ENCODE assay signal across 9 mouse cellular contexts in the genomic region with DNA sequence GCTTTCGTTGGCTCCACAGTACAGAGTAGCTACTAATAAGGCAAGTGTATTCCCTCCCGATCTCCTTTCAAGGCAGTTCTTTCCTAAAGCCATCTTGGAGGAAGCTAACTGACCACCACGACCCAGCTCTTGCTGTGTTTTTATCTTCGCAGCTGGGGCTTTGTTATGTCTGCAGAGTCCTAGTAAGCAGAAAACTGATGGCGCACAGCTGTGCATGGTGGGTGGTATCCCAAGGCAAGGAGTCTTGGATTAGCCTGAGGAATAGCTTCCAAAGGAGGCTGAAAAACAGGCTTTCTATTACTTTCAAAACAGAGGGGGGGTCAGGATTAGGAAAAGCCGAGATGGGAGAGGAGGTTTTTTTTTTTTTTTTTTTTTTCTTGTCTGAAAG. TPM values are rescaled to one million over a fixed set of nuclear protein-coding genes. Genes with fewer than 3 reads are reported as not detected.
DNase-seq lines count a peak whose midpoint lies in the region; ATAC-seq lines count a peak whose summit lies in the region.
"Had no signal": no experiment of that assay in that cellular context is flagged by ENCODE, and none has a peak within 500 bp of the region (broad histone marks: within the 10 kb centered on the region; RNA-seq: fewer than 3 reads in every experiment).

No protein-coding gene starts in this region.

- no peak overlapping the region for H3K9ac ChIP-seq in embryonic facial prominence, embryonic 14.5 days (ENCODE audit: low read depth, low read length)
- no peak overlapping the region for H3K9ac ChIP-seq in intestine, embryonic 14.5 days (ENCODE audit: low read length)
- no peak overlapping the region for H3K9ac ChIP-seq in midbrain, embryonic 13.5 days (replicated peaks)

- peak; percentile 71; the same call in 1 of the 2 replicates for ATAC-seq in embryonic facial prominence, embryonic 14.5 days (ENCODE audit: low read depth)
- ATAC-seq in intestine, embryonic 14.5 days (replicated peaks; ENCODE audit: low FRiP score, low TSS enrichment, low read depth) = peak; percentile 70
- no peak for ATAC-seq in midbrain, embryonic 13.5 days
- no peak for ATAC-seq in monocyte, adult 5-6 weeks (replicated peaks; ENCODE audit: insufficient number of reproducible peaks, low FRiP score, low TSS enrichment, poor library complexity, severe bottlenecking)

- H3K4me3 ChIP-seq in embryonic facial prominence, embryonic 14.5 days (ENCODE audit: low read depth, low read length) = no peak overlapping the region
- H3K4me3 ChIP-seq in intestine, embryonic 14.5 days (ENCODE audit: low read depth, low read length) = no peak overlapping the region
- no peak overlapping the region for H3K4me3 ChIP-seq in midbrain, embryonic 13.5 days (replicated peaks)
- H3K4me3 ChIP-seq: erythroblast, embryonic 14.5 days had no signal

- H3K9me3 ChIP-seq in embryonic facial prominence, embryonic 14.5 days (ENCODE audit: control insufficient read depth, low read length) = no peaks in the 10 kb centered on the region
- H3K9me3 ChIP-seq in intestine, embryonic 14.5 days (ENCODE audit: control insufficient read depth, low read length) = no peaks in the 10 kb centered on the region
- no peaks in the 10 kb centered on the region for H3K9me3 ChIP-seq in midbrain, embryonic 13.5 days

- H3K27ac ChIP-seq in embryonic facial prominence, embryonic 14.5 days (replicated peaks; ENCODE audit: low read depth, low read length) = peak overlapping the region; percentile 72
- peak overlapping the region; percentile 62 for H3K27ac ChIP-seq in intestine, embryonic 14.5 days (ENCODE audit: low read depth)
- no peak overlapping the region for H3K27ac ChIP-seq in midbrain, embryonic 13.5 days

- peak overlapping the region; percentile 26 for H3K4me2 ChIP-seq in embryonic facial prominence, embryonic 14.5 days (ENCODE audit: low read depth, low read length)
- peak overlapping the region; percentile 20 for H3K4me2 ChIP-seq in intestine, embryonic 14.5 days (ENCODE audit: low read length)
- peak overlapping the region; percentile 21; the same call in 1 of the 2 replicates for H3K4me2 ChIP-seq in midbrain, embryonic 13.5 days (replicated peaks)

- DNase-seq in kidney, adult 11 months = peak; percentile 30
- no peak for DNase-seq in kidney, adult 9 months
- peak; percentile 84 for DNase-seq in embryonic facial prominence, embryonic 14.5 days (ENCODE audit: low spot score)
- peak; percentile 82 for DNase-seq in intestine, embryonic 14.5 days (ENCODE audit: low spot score)
- DNase-seq in natural killer cell, adult 2 months (ENCODE audit: low spot score in 2 of 2) = no peak
- DNase-seq in cerebellum, postnatal 4 days (ENCODE audit: low spot score in 2 of 2) = no peak

- 16% methylated on average over 6 of the region's 6 CpGs for WGBS in embryonic facial prominence, embryonic 14.5 days
- 17% methylated on average over 6 of the region's 6 CpGs for WGBS in intestine, embryonic 14.5 days
- 4% methylated on average over 6 of the region's 6 CpGs for WGBS in midbrain, embryonic 13.5 days

- no peaks in the 10 kb centered on the region for H3K36me3 ChIP-seq in embryonic facial prominence, embryonic 14.5 days (ENCODE audit: control insufficient read depth, insufficient read depth, low read length)
- no peaks in the 10 kb centered on the region for H3K36me3 ChIP-seq in intestine, embryonic 14.5 days (ENCODE audit: control insufficient read depth, insufficient read depth, low read length)
- no peaks in the 10 kb centered on the region for H3K36me3 ChIP-seq in midbrain, embryonic 13.5 days

- H3K4me1 ChIP-seq in embryonic facial prominence, embryonic 14.5 days (ENCODE audit: control insufficient read depth, insufficient read depth, low read length) = peaks cover 40% of the 10 kb centered on the region
- H3K4me1 ChIP-seq in intestine, embryonic 14.5 days (replicated peaks; ENCODE audit: control insufficient read depth, insufficient read depth, low read length) = peaks cover 33% of the 10 kb centered on the region
- H3K4me1 ChIP-seq in midbrain, embryonic 13.5 days (replicated peaks) = peaks cover 7% of the 10 kb centered on the region; the same call in 1 of the 2 replicates

- H3K27me3 ChIP-seq in embryonic facial prominence, embryonic 14.5 days (replicated peaks; ENCODE audit: control insufficient read depth, insufficient read depth, low read length) = no peaks in the 10 kb centered on the region
- H3K27me3 ChIP-seq in intestine, embryonic 14.5 days (replicated peaks; ENCODE audit: control insufficient read depth, insufficient read depth, low read length) = no peaks in the 10 kb centered on the region
- H3K27me3 ChIP-seq in midbrain, embryonic 13.5 days = 0 out of 2 replicates have a peak, but pooled peaks cover 7% of the 10 kb centered on the region

RNA-seq across cellular contexts. Expression of a gene that starts 17.5 kb away (rescaled TPM):
- polyA plus RNA-seq in embryonic facial prominence, embryonic 14.5 days (2014; fragmentation: Nextera tagmentation; extraction: Ambion mirVana) = 25.0 and 29.2 TPM in 2 replicates
- 35.5 and 38.5 TPM in 2 replicates for polyA plus RNA-seq in intestine, embryonic 14.5 days (2014; fragmentation: Nextera tagmentation; extraction: Ambion mirVana)
- 2.8 and 3.2 TPM in 2 replicates for polyA plus RNA-seq in midbrain, embryonic 13.5 days (2015; fragmentation: Nextera tagmentation; extraction: Ambion mirVana)
- total RNA-seq in monocyte, adult 5-6 weeks (2017) = 0.49 to 1.8 TPM (median 1.6 TPM) in 3 replicates

RNA-seq across cellular contexts. Expression of a gene that starts 53.8 kb away (rescaled TPM):
- 44.2 and 50.0 TPM in 2 replicates for polyA plus RNA-seq in embryonic facial prominence, embryonic 14.5 days (2014; fragmentation: Nextera tagmentation; extraction: Ambion mirVana)
- polyA plus RNA-seq in intestine, embryonic 14.5 days (2014; fragmentation: Nextera tagmentation; extraction: Ambion mirVana) = 41.3 and 49.9 TPM in 2 replicates
- polyA plus RNA-seq in midbrain, embryonic 13.5 days (2015; fragmentation: Nextera tagmentation; extraction: Ambion mirVana) = 46.2 and 63.1 TPM in 2 replicates
- total RNA-seq in monocyte, adult 5-6 weeks (2017) = 63.6 to 77.0 TPM (median 66.0 TPM) in 3 replicates

Comparison
In these comparisons a context has a peak if more than half of its experiments do, and no peak if none do; other contexts are left out.
1. DNase-seq: peak in kidney, adult 11 months (single experiment), embryonic facial prominence, embryonic 14.5 days (single experiment) and intestine, embryonic 14.5 days (single experiment); none in kidney, adult 9 months (single experiment), natural killer cell, adult 2 months (0 of 2) and cerebellum, postnatal 4 days (0 of 2).
2. ATAC-seq: peak in embryonic facial prominence, embryonic 14.5 days (single experiment) and intestine, embryonic 14.5 days (single experiment); none in midbrain, embryonic 13.5 days (single experiment) and monocyte, adult 5-6 weeks (single experiment).
3. Peak in every context shown above with its lines, with median percentiles within 50 percentile points of each other: H3K4me2 ChIP-seq.